Mouse (Mus musculus): Measurements from ENCODE around the gene Brinp1. TPM values are rescaled to one million over a fixed set of nuclear protein-coding genes. Genes with fewer than 3 reads are reported as not detected.

Brinp1 gene
- polyA plus RNA-seq, 1 experiment: 0.02 TPM

DNA sequence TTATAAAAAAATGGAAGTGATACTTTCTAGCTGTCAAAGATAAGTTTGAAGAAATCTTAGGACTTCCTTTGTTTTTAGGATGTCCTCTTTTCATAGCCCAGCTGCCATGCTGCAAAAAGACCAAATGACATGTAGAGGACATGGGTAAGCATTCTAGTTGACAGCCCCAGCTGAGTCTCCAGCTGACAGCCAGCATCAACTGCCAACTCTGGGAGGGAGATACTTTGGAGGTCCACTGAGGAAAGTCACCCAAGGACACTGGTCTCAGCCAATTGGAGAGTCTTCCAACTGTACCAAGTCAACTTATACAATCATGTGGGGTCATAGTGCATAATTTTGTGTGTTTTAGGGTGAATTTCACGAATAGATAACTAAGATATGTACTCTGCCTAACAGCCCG is 166.6 kb downstream of the Brinp1 start:
- no peak overlapping the region for H3K4me3 ChIP-seq (ENCODE audit: extremely low read depth, insufficient read depth, insufficient read length)
- H3K27ac ChIP-seq (ENCODE audit: insufficient read depth, low read length): no peak overlapping the region
- H3K4me1 ChIP-seq (ENCODE audit: control insufficient read depth, insufficient read depth, insufficient read length): no peaks in the 10 kb centered on the region
- 56% methylated on average over 2 of the region's 2 CpGs for WGBS
- no peaks in the 10 kb centered on the region for H3K36me3 ChIP-seq (ENCODE audit: control insufficient read depth, insufficient read depth, low read length)
- no peak for TF ChIP-seq CTCF (IDR thresholded peaks at IDR 0.05; ENCODE audit: extremely low read depth, insufficient read depth, insufficient read length, insufficient replicate concordance)
- no peak for TF ChIP-seq POLR2A (IDR thresholded peaks at IDR 0.05; ENCODE audit: low read depth, low read length)
- no peak for DNase-seq (ENCODE audit: low read depth in 1 of 2, low spot score in 2 of 2)
- H3K27me3 ChIP-seq (ENCODE audit: control insufficient read depth, insufficient read depth, low read length): no peaks in the 10 kb centered on the region

DNA sequence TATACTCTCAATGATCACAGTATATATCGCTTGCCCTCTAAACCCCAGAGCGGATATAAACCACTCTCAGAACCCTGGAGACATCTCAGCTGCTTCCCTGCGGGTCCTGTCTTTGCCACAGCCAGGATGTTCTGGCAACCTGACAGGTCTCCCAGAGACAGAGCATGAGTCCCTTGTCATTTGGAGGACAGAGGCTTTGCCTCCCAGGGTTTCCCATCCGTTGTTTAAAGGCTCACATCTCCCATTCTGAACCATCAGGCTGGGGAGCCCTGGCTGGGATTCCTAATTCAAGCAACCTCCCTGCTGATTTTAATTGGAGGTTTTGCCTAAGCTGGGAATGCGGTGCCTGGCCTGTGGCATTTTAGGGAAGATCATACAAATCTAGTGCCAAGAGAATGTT is 185.9 kb downstream of the Brinp1 start:
- WGBS: 69% methylated on average over 5 of the region's 5 CpGs
- Histone ChIP-seq H3K4me1 (ENCODE audit: control insufficient read depth, insufficient read depth, insufficient read length) (no peaks in the 10 kb centered on the region), H3K36me3 (ENCODE audit: control insufficient read depth, insufficient read depth, low read length) (no peaks in the 10 kb centered on the region), H3K4me3 (ENCODE audit: extremely low read depth, insufficient read depth, insufficient read length) (no peak overlapping the region), H3K27me3 (ENCODE audit: control insufficient read depth, insufficient read depth, low read length) (no peaks in the 10 kb centered on the region), H3K27ac (ENCODE audit: insufficient read depth, low read length) (no peak overlapping the region)
- no peak for DNase-seq (ENCODE audit: low read depth in 1 of 2, low spot score in 2 of 2)
- TF ChIP-seq CTCF (IDR thresholded peaks at IDR 0.05; ENCODE audit: extremely low read depth, insufficient read depth, insufficient read length, insufficient replicate concordance): no peak
- TF ChIP-seq POLR2A (IDR thresholded peaks at IDR 0.05; ENCODE audit: low read depth, low read length): no peak

DNA sequence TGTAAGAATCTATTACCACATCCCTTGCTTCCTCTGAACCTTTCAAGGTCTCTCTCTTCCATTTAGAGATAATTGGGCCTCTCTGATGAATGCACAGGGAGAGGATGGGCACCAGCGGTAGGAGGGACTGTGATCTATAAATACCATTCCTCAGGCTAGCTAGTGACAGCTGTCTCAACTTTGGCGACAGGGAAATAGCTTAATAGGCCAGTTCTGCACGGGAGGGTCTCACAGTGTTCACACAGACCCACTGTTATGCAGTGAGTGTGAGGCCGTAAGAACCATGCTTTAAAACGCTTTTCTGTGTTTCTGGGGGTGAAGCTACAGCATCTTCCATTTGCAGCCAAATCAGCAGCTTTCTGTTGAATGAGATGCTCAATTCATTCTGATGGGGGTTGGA is 186.8 kb downstream of the Brinp1 start:
- Histone ChIP-seq H3K36me3 (ENCODE audit: control insufficient read depth, insufficient read depth, low read length) (no peaks in the 10 kb centered on the region), H3K4me3 (ENCODE audit: extremely low read depth, insufficient read depth, insufficient read length) (no peak overlapping the region), H3K27me3 (ENCODE audit: control insufficient read depth, insufficient read depth, low read length) (no peaks in the 10 kb centered on the region), H3K27ac (ENCODE audit: insufficient read depth, low read length) (no peak overlapping the region), H3K4me1 (ENCODE audit: control insufficient read depth, insufficient read depth, insufficient read length) (no peaks in the 10 kb centered on the region)
- no peak for DNase-seq (ENCODE audit: low read depth in 1 of 2, low spot score in 2 of 2)
- WGBS: 73% methylated on average over 5 of the region's 5 CpGs
- TF ChIP-seq CTCF (IDR thresholded peaks at IDR 0.05; ENCODE audit: extremely low read depth, insufficient read depth, insufficient read length, insufficient replicate concordance) (no peak), POLR2A (IDR thresholded peaks at IDR 0.05; ENCODE audit: low read depth, low read length) (no peak)

DNA sequence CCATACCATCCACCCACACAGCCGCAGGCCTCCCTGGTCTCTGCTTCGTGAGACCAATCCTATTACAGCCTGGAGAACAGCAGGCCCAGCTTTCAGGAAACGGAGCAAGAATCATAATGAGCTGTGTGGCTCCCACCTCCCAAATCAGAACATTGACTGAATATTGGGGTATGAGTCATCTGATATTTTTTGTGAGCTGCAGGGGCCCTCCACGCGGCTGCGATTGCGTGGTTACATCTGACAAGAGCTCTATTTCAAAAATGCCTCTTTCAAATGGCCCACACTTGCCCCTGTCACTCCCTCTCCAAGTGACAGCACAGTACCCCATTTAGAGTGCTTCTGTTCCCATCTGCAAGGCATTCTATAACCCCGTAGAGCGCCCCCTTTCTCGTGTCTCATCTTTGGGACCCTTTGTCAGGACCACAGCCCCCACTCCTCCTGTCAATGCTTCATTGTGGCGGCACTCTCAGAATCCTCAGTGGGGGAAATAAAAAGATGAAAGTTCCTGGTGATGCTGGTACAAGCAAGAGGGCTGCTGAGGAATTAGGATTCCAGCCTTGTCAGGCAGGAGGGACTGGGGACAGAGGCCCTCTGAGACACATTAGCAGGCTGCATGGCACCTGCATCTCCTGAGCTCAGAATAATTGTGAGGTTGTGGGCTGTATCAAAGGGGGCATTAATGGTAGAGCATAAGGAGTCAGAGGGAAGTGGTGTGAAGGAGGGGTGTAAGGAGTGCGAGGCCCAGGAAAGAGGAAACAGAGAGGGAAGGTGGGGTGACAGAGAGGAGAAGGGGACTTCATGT is 188.2 kb downstream of the Brinp1 start:
- 84% methylated on average over 12 of the region's 12 CpGs for WGBS
- H3K4me3 ChIP-seq (ENCODE audit: extremely low read depth, insufficient read depth, insufficient read length): no peak overlapping the region
- TF ChIP-seq CTCF (IDR thresholded peaks at IDR 0.05; ENCODE audit: extremely low read depth, insufficient read depth, insufficient read length, insufficient replicate concordance) (no peak), POLR2A (IDR thresholded peaks at IDR 0.05; ENCODE audit: low read depth, low read length) (no peak)
- H3K27ac ChIP-seq (ENCODE audit: insufficient read depth, low read length): no peak overlapping the region
- no peaks in the 10 kb centered on the region for H3K27me3 ChIP-seq (ENCODE audit: control insufficient read depth, insufficient read depth, low read length)
- H3K4me1 ChIP-seq (ENCODE audit: control insufficient read depth, insufficient read depth, insufficient read length): no peaks in the 10 kb centered on the region
- no peaks in the 10 kb centered on the region for H3K36me3 ChIP-seq (ENCODE audit: control insufficient read depth, insufficient read depth, low read length)
- DNase-seq (ENCODE audit: low read depth in 1 of 2, low spot score in 2 of 2): no peak

DNA sequence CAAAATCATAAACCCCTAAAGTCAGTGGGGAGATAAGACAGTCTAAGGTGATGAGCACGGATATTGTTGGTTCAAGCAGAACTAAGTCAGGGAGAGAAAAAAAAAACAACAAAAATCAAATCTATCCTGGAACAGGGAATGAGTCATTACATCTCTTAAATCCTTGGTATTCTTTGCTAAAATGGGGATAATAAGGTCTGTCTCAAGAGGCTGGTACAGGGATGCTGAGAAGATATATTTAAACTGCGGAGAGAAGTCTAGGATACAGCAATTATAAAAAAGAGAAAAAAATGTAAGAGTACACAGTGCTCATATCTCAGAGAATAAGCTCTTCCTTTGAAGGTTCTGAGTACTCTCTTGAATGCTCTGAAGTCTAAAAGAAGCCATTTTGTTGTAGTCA is 189.3 kb downstream of the Brinp1 start:
- Histone ChIP-seq H3K27ac (ENCODE audit: insufficient read depth, low read length) (no peak overlapping the region), H3K4me3 (ENCODE audit: extremely low read depth, insufficient read depth, insufficient read length) (no peak overlapping the region), H3K27me3 (ENCODE audit: control insufficient read depth, insufficient read depth, low read length) (no peaks in the 10 kb centered on the region), H3K4me1 (ENCODE audit: control insufficient read depth, insufficient read depth, insufficient read length) (no peaks in the 10 kb centered on the region), H3K36me3 (ENCODE audit: control insufficient read depth, insufficient read depth, low read length) (no peaks in the 10 kb centered on the region)
- 89% methylated on average over 2 of the region's 2 CpGs for WGBS
- DNase-seq (ENCODE audit: low read depth in 1 of 2, low spot score in 2 of 2): no peak
- no peak for TF ChIP-seq CTCF (IDR thresholded peaks at IDR 0.05; ENCODE audit: extremely low read depth, insufficient read depth, insufficient read length, insufficient replicate concordance)
- no peak for TF ChIP-seq POLR2A (IDR thresholded peaks at IDR 0.05; ENCODE audit: low read depth, low read length)

DNA sequence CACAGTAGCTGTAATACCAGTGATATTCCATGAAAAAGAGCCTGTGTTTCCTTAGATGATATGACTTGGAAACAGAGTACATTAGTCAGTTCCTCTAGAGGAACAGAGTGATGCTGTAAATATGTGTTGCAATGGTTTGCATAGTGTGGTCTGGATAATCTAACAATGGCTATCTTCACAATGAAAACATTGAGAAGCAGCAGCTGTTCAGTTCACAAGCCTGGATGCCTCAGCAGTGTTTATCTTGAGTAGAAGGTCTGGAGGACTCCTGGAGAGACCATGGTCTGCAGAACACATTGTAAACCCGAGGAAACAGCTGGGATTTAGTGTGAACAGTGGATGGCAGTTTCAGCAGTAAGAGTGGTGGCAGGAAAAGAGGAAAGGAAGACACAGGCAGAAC is 233.2 kb downstream of the Brinp1 start:
- no peaks in the 10 kb centered on the region for H3K4me1 ChIP-seq (ENCODE audit: control insufficient read depth, insufficient read depth, insufficient read length)
- H3K4me3 ChIP-seq (ENCODE audit: extremely low read depth, insufficient read depth, insufficient read length): no peak overlapping the region
- DNase-seq (ENCODE audit: low read depth in 1 of 2, low spot score in 2 of 2): no peak
- no peak overlapping the region for H3K27ac ChIP-seq (ENCODE audit: insufficient read depth, low read length)
- H3K27me3 ChIP-seq (ENCODE audit: control insufficient read depth, insufficient read depth, low read length): no peaks in the 10 kb centered on the region
- 6% methylated on average over 1 of the region's 1 CpGs for WGBS
- H3K36me3 ChIP-seq (ENCODE audit: control insufficient read depth, insufficient read depth, low read length): no peaks in the 10 kb centered on the region
- TF ChIP-seq CTCF (IDR thresholded peaks at IDR 0.05; ENCODE audit: extremely low read depth, insufficient read depth, insufficient read length, insufficient replicate concordance) (no peak), POLR2A (IDR thresholded peaks at IDR 0.05; ENCODE audit: low read depth, low read length) (no peak)

All from spleen, adult 2 months (tissue).